Mouse (Mus musculus) lung, postnatal 0 days (tissue): ENCODE data around the gene Nenf. TPM values are rescaled to one million over a fixed set of nuclear protein-coding genes. Genes with fewer than 3 reads are reported as not detected.

ENCODE experiments used
- ATAC-seq: fragments of 200-750 bp; cut with Nextera tagmentation; 2 replicates; pipeline ENCODE4 v1.8.0; 2017; ENCODE audit warnings: moderate library complexity
- DNase-seq: peaks from one replicate; pipeline ENCODE4 v3.0.0-alpha.2; 2016; ENCODE audit warnings: low spot score
- H3K27ac ChIP-seq: fragments of 300-500 bp; sonication (generic); 2 replicates; pipeline ENCODE4 v1.5.1; 2014; ENCODE audit warnings: antibody characterized with exemption, mild to moderate bottlenecking, low read length, mixed read lengths
- H3K27me3 ChIP-seq: fragments of 300-500 bp; sonication (generic); replicated peaks from 2 replicates; pipeline ENCODE4 v1.6.1; 2014; ENCODE audit warnings: low read length, mixed read lengths; ENCODE audit not compliant: insufficient read depth
- H3K36me3 ChIP-seq: fragments of 300-500 bp; sonication (generic); 2 replicates; pipeline ENCODE4 v1.6.1; 2014; ENCODE audit warnings: low read length, mixed read lengths; ENCODE audit not compliant: insufficient read depth
- H3K4me1 ChIP-seq: fragments of 300-500 bp; sonication (generic); 2 replicates; pipeline ENCODE4 v1.6.1; 2014; ENCODE audit warnings: antibody characterized with exemption, low read depth, low read length, mixed read lengths; ENCODE audit not compliant: insufficient read depth
- H3K4me2 ChIP-seq: fragments of 300-500 bp; sonication (generic); replicated peaks from 2 replicates; pipeline ENCODE4 v1.6.1; 2014; ENCODE audit warnings: low read depth, mild to moderate bottlenecking, low read length, moderate library complexity, mixed read lengths
- H3K4me3 ChIP-seq: fragments of 300-500 bp; sonication (generic); 2 replicates; pipeline ENCODE4 v1.5.1; 2014; ENCODE audit warnings: low read depth, low read length
- H3K9ac ChIP-seq: fragments of 300-500 bp; sonication (generic); replicated peaks from 2 replicates; pipeline ENCODE4 v1.6.1; 2014; ENCODE audit warnings: low read depth, mild to moderate bottlenecking
- H3K9me3 ChIP-seq: fragments of 300-500 bp; sonication (generic); 2 replicates; pipeline ENCODE4 v1.6.1; 2016; ENCODE audit warnings: low read length, mixed read lengths
- CTCF ChIP-seq: IDR thresholded peaks from 2 replicates; pipeline ENCODE4 v1.5.1; 2016; ENCODE audit warnings: antibody characterized with exemption, mild to moderate bottlenecking
- EP300 ChIP-seq: IDR thresholded peaks from 2 replicates; pipeline ENCODE4 v1.6.1; 2016; ENCODE audit warnings: antibody characterized with exemption, mild to moderate bottlenecking, control low read depth
- WGBS: fragments of 180-500 bp; shearing (Covaris S2); extraction: QIAGEN DNeasy Blood & Tissue Kit; methylation state at CpG from one replicate; pipeline ENCODE4 v1.1.7; 2014; 5-methylcytosine and 5-hydroxymethylcytosine counted together
- polyA plus RNA-seq: library from polyadenylated mRNA; unstranded; fragments of >200 nt; fragmentation: Nextera tagmentation; extraction: Ambion mirVana; gene quantifications from 2 replicates; pipeline ENCODE4 v1.2.1, GENCODE M21; 2015

The Nenf gene
- polyA plus RNA-seq, 1 experiment from 2014 or later, result 177 TPM

DNA sequence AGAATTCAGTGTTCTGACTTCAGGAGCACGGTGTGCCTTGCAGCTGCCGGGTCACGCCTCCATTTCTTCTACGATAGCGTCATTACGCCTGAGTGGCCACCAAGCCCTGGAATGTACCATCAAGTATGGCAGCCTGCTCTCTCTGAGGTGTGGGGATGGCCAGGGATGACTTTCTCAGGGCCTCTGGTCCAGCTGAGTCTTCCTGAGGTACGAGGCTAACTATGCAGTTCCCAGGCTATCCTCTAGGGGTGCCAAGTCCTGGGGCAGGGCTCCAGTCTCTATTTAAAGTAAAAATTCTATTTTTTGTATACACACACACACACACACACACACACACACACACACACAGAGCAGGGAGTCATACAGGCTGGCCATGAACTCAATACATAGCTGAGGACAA lies 12.4 kb downstream of the Nenf start:
- H3K9ac ChIP-seq, result no peak overlapping the region
- H3K27ac ChIP-seq, result no peak overlapping the region
- ATAC-seq (no peak), DNase-seq (peak; percentile 33)
- H3K36me3 ChIP-seq, result no peaks in the 10 kb centered on the region
- H3K4me2 ChIP-seq, result no peak overlapping the region
- no peaks in the 10 kb centered on the region for H3K9me3 ChIP-seq
- WGBS, result 70% methylated on average over 7 of the region's 7 CpGs
- no peak overlapping the region for H3K4me3 ChIP-seq
- TF ChIP-seq CTCF (peak; percentile 63), EP300 (no peak)
- H3K27me3 ChIP-seq, result no peaks in the 10 kb centered on the region
- peaks cover 4% of the 10 kb centered on the region; the same call in 1 of the 2 replicates for H3K4me1 ChIP-seq

DNA sequence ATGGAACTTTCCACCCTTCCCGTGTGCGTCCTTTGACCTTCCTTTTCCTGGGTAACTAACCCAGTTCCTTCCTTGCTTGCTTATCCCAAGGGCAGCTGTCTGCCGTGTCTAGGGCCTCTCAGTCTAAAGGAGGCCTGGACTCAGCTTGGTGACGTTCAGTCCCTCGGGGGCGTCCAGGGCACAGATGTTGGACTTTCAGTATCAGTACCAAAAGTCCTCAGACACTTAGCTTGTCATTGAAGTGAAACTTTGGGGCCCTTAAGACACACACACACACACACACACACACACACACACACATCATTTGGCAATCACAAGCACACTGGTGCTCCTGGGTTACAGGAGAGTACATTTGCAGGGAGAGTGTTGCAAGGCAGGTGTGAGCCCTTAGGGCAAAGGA lies 13.8 kb downstream of the Nenf start:
- Histone ChIP-seq H3K27me3 (no peaks in the 10 kb centered on the region), H3K9ac (no peak overlapping the region), H3K9me3 (no peaks in the 10 kb centered on the region), H3K4me1 (peaks cover 4% of the 10 kb centered on the region; the same call in 1 of the 2 replicates), H3K27ac (0 out of 2 replicates have a peak overlapping the region, but pooled peaks have one; percentile 7), H3K36me3 (no peaks in the 10 kb centered on the region), H3K4me2 (no peak overlapping the region), H3K4me3 (no peak overlapping the region)
- no peak for TF ChIP-seq EP300
- TF ChIP-seq CTCF, result no peak
- DNase-seq, result peak; percentile 21
- WGBS, result 48% methylated on average over 6 of the region's 6 CpGs
- peak; percentile 25; the same call in 1 of the 2 replicates for ATAC-seq

- H3K9ac ChIP-seq, result no peak overlapping the region
- H3K36me3 ChIP-seq, result no peaks in the 10 kb centered on the region
- no peak overlapping the region for H3K4me2 ChIP-seq
- 0 out of 2 replicates have a peak overlapping the region, but pooled peaks have one; percentile 7 for H3K27ac ChIP-seq
- H3K4me3 ChIP-seq, result no peak overlapping the region
- WGBS, result 38% methylated on average over 3 of the region's 3 CpGs
- peak; percentile 91 for ATAC-seq
- peak; percentile 83 for DNase-seq
- H3K27me3 ChIP-seq, result no peaks in the 10 kb centered on the region
- peaks cover 4% of the 10 kb centered on the region; the same call in 1 of the 2 replicates for H3K4me1 ChIP-seq
- TF ChIP-seq CTCF (no peak), EP300 (no peak)
- no peaks in the 10 kb centered on the region for H3K9me3 ChIP-seq
These were observed 14.3 kb downstream of the Nenf start for GRCm38 (mm10) chr1:191303736-191304135.

- WGBS, result 25% methylated on average over 4 of the region's 4 CpGs
- peak; percentile 43 for DNase-seq
These were observed 16.1 kb downstream of the Nenf start for GRCm38 (mm10) chr1:191301903-191302302.

GRCm38 (mm10) chr1:191299215-191299942 lies 18.6 kb downstream of the Nenf start:
- H3K9ac ChIP-seq, result no peak overlapping the region
- no peak overlapping the region for H3K4me3 ChIP-seq
- no peaks in the 10 kb centered on the region for H3K9me3 ChIP-seq
- 0 out of 2 replicates have a peak, but pooled peaks cover 2% of the 10 kb centered on the region for H3K4me1 ChIP-seq
- no peak overlapping the region for H3K27ac ChIP-seq
- H3K27me3 ChIP-seq, result no peaks in the 10 kb centered on the region
- TF ChIP-seq EP300 (no peak), CTCF (peak; percentile 78)
- no peaks in the 10 kb centered on the region for H3K36me3 ChIP-seq
- no peak overlapping the region for H3K4me2 ChIP-seq
- WGBS, result 55% methylated on average over 11 of the region's 11 CpGs
- ATAC-seq (no peak), DNase-seq (peak; percentile 70)

More at GRCm38 (mm10) chr1:191301903-191302302, 16.1 kb downstream of the Nenf start:
- H3K4me1 ChIP-seq, result peaks cover 4% of the 10 kb centered on the region; the same call in 1 of the 2 replicates
- no peaks in the 10 kb centered on the region for H3K9me3 ChIP-seq
- no peak overlapping the region for H3K4me2 ChIP-seq
- peak overlapping the region; percentile 16; the same call in 1 of the 2 replicates for H3K27ac ChIP-seq
- ATAC-seq, result peak; percentile 6; the same call in 1 of the 2 replicates
- TF ChIP-seq CTCF (no peak), EP300 (no peak)
- H3K9ac ChIP-seq, result no peak overlapping the region
- no peak overlapping the region for H3K4me3 ChIP-seq
- no peaks in the 10 kb centered on the region for H3K27me3 ChIP-seq
- no peaks in the 10 kb centered on the region for H3K36me3 ChIP-seq

GRCm38 (mm10) chr1:191298304-191298703 lies 19.7 kb downstream of the Nenf start:
- H3K4me3 ChIP-seq, result no peak overlapping the region
- H3K4me2 ChIP-seq, result no peak overlapping the region
- 0 out of 2 replicates have a peak, but pooled peaks cover 2% of the 10 kb centered on the region for H3K4me1 ChIP-seq
- DNase-seq (no peak), ATAC-seq (no peak)
- no peaks in the 10 kb centered on the region for H3K36me3 ChIP-seq
- no peak overlapping the region for H3K27ac ChIP-seq
- TF ChIP-seq CTCF (no peak), EP300 (no peak)
- no peaks in the 10 kb centered on the region for H3K9me3 ChIP-seq
- WGBS, result 83% methylated on average over 4 of the region's 4 CpGs
- no peaks in the 10 kb centered on the region for H3K27me3 ChIP-seq
- H3K9ac ChIP-seq, result no peak overlapping the region
